Mouse (Mus musculus) intestine, embryonic 14.5 days (tissue): ENCODE measurements at regions not wholly inside any gene's neighbourhood (a gene's known extent, or its start where the extent isn't known, plus 50 kb on each side); places are given as distances from the start of the nearest gene placed in this dataset.

Experiments used
- ATAC-seq: fragments of 200-750 bp; cut with Nextera tagmentation; replicated peaks from 2 replicates; pipeline ENCODE4 v1.8.0; 2017; ENCODE audit warnings: low read depth, moderate number of reproducible peaks, moderate TSS enrichment, moderate library complexity; ENCODE audit not compliant: low FRiP score, low TSS enrichment
- DNase-seq: peaks from one replicate; pipeline ENCODE4 v3.0.0-alpha.2; 2018; ENCODE audit warnings: low spot score
- H3K27ac ChIP-seq: fragments of 300-500 bp; sonication (generic); 2 replicates; pipeline ENCODE4 v1.5.1; 2014; ENCODE audit warnings: low read depth, mild to moderate bottlenecking, control low read depth
- H3K27me3 ChIP-seq: fragments of 300-500 bp; sonication (generic); replicated peaks from 2 replicates; pipeline ENCODE4 v1.6.1; 2014; ENCODE audit warnings: low read length, control low read depth; ENCODE audit not compliant: control insufficient read depth, insufficient read depth
- H3K36me3 ChIP-seq: fragments of 300-500 bp; sonication (generic); 2 replicates; pipeline ENCODE4 v1.6.1; 2014; ENCODE audit warnings: low read length, control low read depth; ENCODE audit not compliant: control insufficient read depth, insufficient read depth
- H3K4me1 ChIP-seq: fragments of 300-500 bp; sonication (generic); replicated peaks from 2 replicates; pipeline ENCODE4 v1.6.1; 2014; ENCODE audit warnings: low read length, control low read depth, mixed read lengths; ENCODE audit not compliant: control insufficient read depth, insufficient read depth
- H3K4me2 ChIP-seq: fragments of 300-500 bp; sonication (generic); 2 replicates; pipeline ENCODE4 v1.6.1; 2014; ENCODE audit warnings: low read length
- H3K4me3 ChIP-seq: fragments of 300-500 bp; sonication (generic); 2 replicates; pipeline ENCODE4 v1.5.1; 2014; ENCODE audit warnings: low read depth, low read length, control low read depth, mixed read lengths
- H3K9ac ChIP-seq: fragments of 300-500 bp; sonication (generic); 2 replicates; pipeline ENCODE4 v1.6.1; 2014; ENCODE audit warnings: mild to moderate bottlenecking, low read length
- H3K9me3 ChIP-seq: fragments of 300-500 bp; sonication (generic); 2 replicates; pipeline ENCODE4 v1.6.1; 2016; ENCODE audit warnings: low read length, control low read depth; ENCODE audit not compliant: control insufficient read depth
- WGBS: fragments of 180-500 bp; shearing (Covaris S2); extraction: QIAGEN DNeasy Blood & Tissue Kit; methylation state at CpG from one replicate; pipeline ENCODE4 v1.1.7; 2014; 5-methylcytosine and 5-hydroxymethylcytosine counted together

- no peaks in the 10 kb centered on the region for H3K36me3 ChIP-seq
- H3K4me1 ChIP-seq = peaks cover 12% of the 10 kb centered on the region
- WGBS = 77% methylated on average over 6 of the region's 6 CpGs
- no peak for DNase-seq
- no peak overlapping the region for H3K27ac ChIP-seq
- H3K9ac ChIP-seq = no peak overlapping the region
- ATAC-seq = no peak
- no peak overlapping the region for H3K4me2 ChIP-seq
- no peaks in the 10 kb centered on the region for H3K9me3 ChIP-seq
- no peaks in the 10 kb centered on the region for H3K27me3 ChIP-seq
- H3K4me3 ChIP-seq = no peak overlapping the region
Observed at GRCm38 (mm10) chr6:51077769-51078096, 354.7 kb upstream of the Nfe2l3 start.

- Histone ChIP-seq H3K4me2 (no peak overlapping the region), H3K36me3 (no peaks in the 10 kb centered on the region), H3K9me3 (no peaks in the 10 kb centered on the region), H3K4me1 (peaks cover 12% of the 10 kb centered on the region), H3K4me3 (no peak overlapping the region), H3K27me3 (no peaks in the 10 kb centered on the region), H3K9ac (no peak overlapping the region), H3K27ac (peak overlapping the region; percentile 12; the same call in 1 of the 2 replicates)
- 64% methylated on average over 11 of the region's 11 CpGs for WGBS
- no peak for DNase-seq
- ATAC-seq = no peak
Observed at GRCm38 (mm10) chr6:51078353-51078966, 354.0 kb upstream of the Nfe2l3 start.

DNA sequence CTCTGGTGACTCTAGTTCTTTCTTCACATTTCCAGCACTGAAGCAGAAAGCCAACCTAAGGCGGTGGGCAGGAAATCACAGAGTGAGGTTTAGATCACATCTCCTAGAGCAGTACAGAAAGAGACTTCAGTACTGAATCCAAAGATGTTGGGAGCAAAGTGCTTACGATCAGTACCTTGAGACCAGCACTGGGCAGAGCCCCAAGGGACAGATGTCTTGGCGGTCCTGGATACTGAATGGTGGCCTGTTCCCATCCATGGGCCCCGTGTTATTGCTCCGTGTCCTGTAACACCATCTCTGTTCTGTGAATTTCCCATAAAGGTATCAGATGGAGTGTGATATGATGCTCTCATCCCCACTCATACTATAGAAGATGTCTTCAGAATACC, 353.5 kb upstream of the Nfe2l3 start:
- Histone ChIP-seq H3K9me3 (no peaks in the 10 kb centered on the region), H3K4me2 (no peak overlapping the region), H3K27me3 (no peaks in the 10 kb centered on the region), H3K4me1 (peaks cover 12% of the 10 kb centered on the region), H3K4me3 (no peak overlapping the region), H3K9ac (no peak overlapping the region), H3K36me3 (no peaks in the 10 kb centered on the region), H3K27ac (peak overlapping the region; percentile 12; the same call in 1 of the 2 replicates)
- WGBS = 93% methylated on average over 5 of the region's 5 CpGs
- ATAC-seq (no peak), DNase-seq (no peak)

DNA sequence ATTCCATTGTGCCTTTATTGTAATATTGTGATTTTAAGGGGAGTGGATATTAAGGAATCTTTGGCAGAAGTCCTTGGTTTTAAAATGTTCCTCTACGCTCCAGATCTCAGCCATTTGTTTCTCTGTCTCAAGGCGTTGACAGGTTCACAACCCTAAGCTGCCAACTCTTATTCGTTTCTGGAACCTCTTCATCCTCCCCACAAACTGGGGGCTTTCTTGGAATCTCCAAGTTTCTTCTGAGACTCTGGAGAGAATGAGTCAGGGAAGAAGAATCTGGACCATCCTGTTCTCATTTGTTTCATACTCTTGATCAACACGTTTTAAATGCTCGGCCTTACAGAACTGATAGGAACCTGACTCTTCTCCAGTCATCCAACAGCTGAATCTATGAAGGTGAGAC, 351.4 kb upstream of the Nfe2l3 start:
- Histone ChIP-seq H3K27me3 (no peaks in the 10 kb centered on the region), H3K4me2 (no peak overlapping the region), H3K9ac (no peak overlapping the region), H3K27ac (no peak overlapping the region), H3K9me3 (no peaks in the 10 kb centered on the region), H3K36me3 (no peaks in the 10 kb centered on the region), H3K4me3 (no peak overlapping the region), H3K4me1 (peaks cover 11% of the 10 kb centered on the region)
- DNase-seq (no peak), ATAC-seq (no peak)
- WGBS = 74% methylated on average over 5 of the region's 5 CpGs

GRCm38 (mm10) chr6:51084656-51085055, 347.8 kb upstream of the Nfe2l3 start:
- no peak overlapping the region for H3K4me2 ChIP-seq
- ATAC-seq (no peak), DNase-seq (no peak)
- H3K4me1 ChIP-seq = no peaks in the 10 kb centered on the region
- WGBS = 56% methylated on average over 9 of the region's 9 CpGs
- no peaks in the 10 kb centered on the region for H3K36me3 ChIP-seq
- no peak overlapping the region for H3K4me3 ChIP-seq
- no peaks in the 10 kb centered on the region for H3K9me3 ChIP-seq
- no peaks in the 10 kb centered on the region for H3K27me3 ChIP-seq
- H3K27ac ChIP-seq = no peak overlapping the region
- H3K9ac ChIP-seq = no peak overlapping the region

DNA sequence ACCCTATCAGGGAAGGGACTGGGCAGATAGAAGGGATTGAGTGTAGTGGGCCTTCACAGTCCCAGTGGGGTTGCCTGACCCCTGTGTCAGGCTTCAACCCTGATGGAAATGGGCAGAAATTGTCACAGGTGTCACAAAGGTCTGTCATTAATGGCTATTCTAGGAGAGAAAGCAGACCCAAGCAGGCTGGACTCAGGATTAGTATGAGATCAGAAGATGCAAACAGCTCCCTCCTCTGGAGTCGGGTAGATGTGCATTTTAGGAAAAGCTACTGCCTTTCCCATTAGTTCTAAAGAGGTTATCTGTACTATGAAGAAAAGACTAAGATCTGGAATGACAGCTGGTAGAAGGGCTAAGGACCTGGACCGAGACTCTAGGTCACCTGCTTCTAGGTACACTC, 346.9 kb upstream of the Nfe2l3 start:
- no peak for ATAC-seq
- Histone ChIP-seq H3K4me3 (no peak overlapping the region), H3K27me3 (no peaks in the 10 kb centered on the region), H3K9me3 (no peaks in the 10 kb centered on the region), H3K9ac (no peak overlapping the region), H3K36me3 (no peaks in the 10 kb centered on the region), H3K27ac (no peak overlapping the region), H3K4me1 (no peaks in the 10 kb centered on the region), H3K4me2 (no peak overlapping the region)
- DNase-seq = no peak
- WGBS = 46% methylated on average over 2 of the region's 2 CpGs

GRCm38 (mm10) chr6:51086347-51086746, 346.1 kb upstream of the Nfe2l3 start:
- Histone ChIP-seq H3K9ac (no peak overlapping the region), H3K4me2 (no peak overlapping the region), H3K4me1 (no peaks in the 10 kb centered on the region), H3K4me3 (no peak overlapping the region), H3K36me3 (no peaks in the 10 kb centered on the region), H3K27ac (no peak overlapping the region), H3K27me3 (no peaks in the 10 kb centered on the region), H3K9me3 (no peaks in the 10 kb centered on the region)
- DNase-seq (no peak), ATAC-seq (no peak)
- 87% methylated on average over 4 of the region's 4 CpGs for WGBS

DNA sequence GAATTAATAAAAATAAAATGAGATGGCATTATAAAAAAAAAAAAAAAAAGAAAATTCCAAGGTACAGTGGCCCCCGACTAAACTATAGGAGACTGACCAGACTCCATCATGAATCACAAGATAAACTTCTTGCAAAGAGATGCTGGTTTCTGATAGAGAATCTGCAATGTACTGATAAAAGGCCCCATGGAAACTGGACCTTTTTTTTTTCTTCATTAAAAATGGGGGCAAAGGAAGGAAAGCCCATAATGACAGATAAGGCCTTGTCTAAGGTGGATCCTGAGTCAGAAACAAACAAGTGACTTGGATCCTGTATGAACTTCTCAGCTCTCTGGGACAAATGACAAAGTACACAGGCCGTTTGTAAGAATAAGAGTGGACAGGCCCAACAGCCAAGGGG, 344.7 kb upstream of the Nfe2l3 start:
- no peak for ATAC-seq
- no peak for DNase-seq
- Histone ChIP-seq H3K9ac (no peak overlapping the region), H3K4me3 (no peak overlapping the region), H3K36me3 (no peaks in the 10 kb centered on the region), H3K27ac (no peak overlapping the region), H3K4me2 (no peak overlapping the region), H3K4me1 (no peaks in the 10 kb centered on the region), H3K27me3 (no peaks in the 10 kb centered on the region), H3K9me3 (no peaks in the 10 kb centered on the region)
- WGBS = 56% methylated on average over 2 of the region's 2 CpGs

GRCm38 (mm10) chr6:51088641-51089372, 343.7 kb upstream of the Nfe2l3 start:
- H3K36me3 ChIP-seq = no peaks in the 10 kb centered on the region
- H3K4me3 ChIP-seq = no peak overlapping the region
- H3K9me3 ChIP-seq = no peaks in the 10 kb centered on the region
- WGBS = 44% methylated on average over 6 of the region's 6 CpGs
- H3K4me2 ChIP-seq = no peak overlapping the region
- H3K27me3 ChIP-seq = no peaks in the 10 kb centered on the region
- H3K27ac ChIP-seq = no peak overlapping the region
- no peak for DNase-seq
- H3K4me1 ChIP-seq = no peaks in the 10 kb centered on the region
- H3K9ac ChIP-seq = no peak overlapping the region
- no peak for ATAC-seq
